Mouse (Mus musculus) hematopoietic multipotent progenitor cell, adult 10-12 weeks (in vitro differentiated cells): ENCODE measurements around the gene Cfl1. TPM values are rescaled to one million over a fixed set of nuclear protein-coding genes. Genes with fewer than 3 reads are reported as not detected.

ENCODE experiments used
- polyA plus RNA-seq: library from polyadenylated mRNA; stranded (reverse); fragments of >175 nt; gene quantifications from 2 replicates; pipeline ENCODE4 v1.2.3, GENCODE M21; 2012; ENCODE audit warnings: low replicate concordance

The Cfl1 gene
- polyA plus RNA-seq: 1,270 and 1,994 TPM in 2 replicates

GRCm38 (mm10) chr19:5490313-5490897 lies at the start of gene Cfl1:
Cfl1 (plus strand) TSS chr19:5490455.

GRCm38 (mm10) chr19:5447515-5448353 lies 42.5 kb upstream of the Cfl1 start, which contains the start of gene Fosl1:
Fosl1 (plus strand) TSS chr19:5447547.

GRCm38 (mm10) chr19:5457746-5458442 lies 32.4 kb upstream of the Cfl1 start, which contains the start of gene Ccdc85b:
Ccdc85b (minus strand) TSS chr19:5457894.

DNA sequence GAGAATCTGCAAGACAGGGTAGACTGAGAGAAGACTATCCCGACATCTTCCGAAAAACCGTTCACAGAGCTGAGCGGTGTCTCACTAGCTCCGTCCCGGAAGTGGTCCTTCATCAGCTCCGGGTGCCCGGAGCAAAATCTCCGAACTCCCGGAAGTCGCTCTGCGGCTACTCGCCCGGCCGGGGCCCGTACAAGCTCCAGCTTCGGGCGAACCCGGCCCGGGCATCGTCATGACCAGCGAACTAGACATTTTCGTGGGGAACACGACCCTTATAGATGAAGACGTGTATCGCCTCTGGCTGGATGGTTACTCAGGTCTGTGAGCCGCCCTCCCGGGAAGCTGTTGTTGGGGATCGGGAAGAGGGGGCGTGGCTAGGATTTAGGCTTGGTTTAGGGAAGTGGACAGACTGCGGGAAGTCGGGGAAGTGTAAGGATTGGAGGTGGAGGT lies 29.8 kb upstream of the Cfl1 start, which contains the start of gene Fibp:
Gene Fibp, plus strand, starts transcription at position 151 of the 447 bp plus-strand sequence.

GRCm38 (mm10) chr19:5468374-5468773 lies 21.9 kb upstream of the Cfl1 start, which contains the start of gene Ctsw:
Ctsw (minus strand) TSS chr19:5468507.

GRCm38 (mm10) chr19:5473720-5474119 lies 16.5 kb upstream of the Cfl1 start, which contains the start of gene Efemp2:
Efemp2 (plus strand) TSS chr19:5473954.

DNA sequence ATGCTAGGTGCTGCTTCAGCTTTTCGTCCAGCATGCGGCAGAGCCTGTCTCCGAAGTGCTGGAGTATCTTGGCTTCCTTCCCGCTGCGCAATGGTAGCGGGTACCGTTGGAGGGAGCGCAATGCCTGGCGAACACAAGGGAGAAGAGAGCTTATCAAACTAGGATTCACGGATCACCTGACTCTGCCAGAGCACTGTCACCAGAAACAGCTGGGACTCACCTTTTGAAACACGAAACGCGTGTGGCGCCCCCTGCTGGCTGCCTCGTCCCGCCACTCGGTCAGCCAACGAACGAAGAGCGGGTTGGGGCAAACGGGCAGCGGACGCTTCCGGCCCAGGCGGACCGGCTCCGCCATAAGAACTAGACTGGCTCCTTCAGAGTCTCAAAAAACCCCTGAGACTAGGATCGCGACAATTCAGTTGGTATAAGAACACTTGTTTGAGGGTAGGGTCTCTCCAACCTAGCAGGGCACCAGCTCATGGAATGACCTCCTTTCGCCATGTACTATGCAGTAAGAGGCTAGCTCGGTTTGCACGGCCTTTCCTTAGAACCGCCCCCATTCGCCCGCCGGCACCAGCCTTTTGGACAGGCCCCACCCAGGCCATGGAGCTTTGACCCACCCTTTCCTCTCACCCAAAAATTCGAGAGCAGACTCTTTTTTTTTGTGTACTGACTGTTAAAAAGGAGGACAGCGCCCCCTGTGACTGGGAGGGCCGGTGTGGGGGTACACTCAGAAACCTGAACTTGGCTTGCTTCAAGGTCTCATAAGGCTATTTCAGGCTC lies 2.3 kb upstream of the Cfl1 start, which contains the start of gene Mus81:
Gene Mus81, minus strand, starts transcription at position 635 of the 783 bp plus-strand sequence.

DNA sequence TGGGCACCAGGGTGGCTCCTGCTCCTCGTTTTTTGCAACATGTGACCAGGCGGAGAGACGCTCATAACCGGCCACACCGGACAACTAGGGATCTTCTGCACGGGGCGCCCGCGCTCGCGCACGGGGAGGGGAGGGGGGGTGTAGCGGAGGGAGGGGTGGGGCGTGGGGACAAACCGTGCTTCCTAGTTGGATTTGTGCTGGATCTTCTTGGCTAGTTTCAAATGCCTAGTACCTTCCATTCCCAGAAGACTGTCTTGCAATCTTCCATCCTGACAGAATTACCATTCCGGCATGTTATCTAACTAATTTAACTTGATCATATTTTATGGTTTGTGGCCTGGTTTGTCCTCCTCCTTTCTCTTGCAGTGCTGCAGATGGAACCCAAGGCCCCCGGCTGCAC lies 13.4 kb downstream of the Cfl1 start, which contains the start of gene 1700020D05Rik:
Gene 1700020D05Rik, minus strand, starts transcription at position 101 of the 400 bp plus-strand sequence.

GRCm38 (mm10) chr19:5510031-5511026 lies 20.1 kb downstream of the Cfl1 start, which contains the start of gene Snx32:
Snx32 (minus strand) TSS chr19:5510538.

Other genes starting within 250 kb of the Cfl1 start
- 58.7 and 139 TPM in 2 replicates for gene Pacs1, start 217.3 kb upstream of the Cfl1 start, polyA plus RNA-seq
- 305 and 456 TPM in 2 replicates for gene Sf3b2, start 195.0 kb upstream of the Cfl1 start, polyA plus RNA-seq
- gene Gal3st3, start 192.1 kb upstream of the Cfl1 start, polyA plus RNA-seq: not detected in 2 replicates
- not detected in 2 replicates for gene Catsper1, start 154.7 kb upstream of the Cfl1 start, polyA plus RNA-seq
- 0.84 TPM in 1 of 2 replicates, not detected in the other for gene Cst6, start 140.9 kb upstream of the Cfl1 start, polyA plus RNA-seq
- gene Eif1ad, start 123.7 kb upstream of the Cfl1 start, polyA plus RNA-seq: 22.5 and 33.0 TPM in 2 replicates
- 60.4 and 65.3 TPM in 2 replicates for gene Banf1, start 123.3 kb upstream of the Cfl1 start, polyA plus RNA-seq
- gene Sart1, start 101.8 kb upstream of the Cfl1 start, polyA plus RNA-seq: 110 and 179 TPM in 2 replicates
- 0.49 and 0.58 TPM in 2 replicates for gene Tsga10ip, start 87.9 kb upstream of the Cfl1 start, polyA plus RNA-seq
- gene Drap1, start 65.5 kb upstream of the Cfl1 start, polyA plus RNA-seq: 303 and 479 TPM in 2 replicates
- 107 and 177 TPM in 2 replicates for gene AI837181, start 65.3 kb upstream of the Cfl1 start, polyA plus RNA-seq
- 0.48 and 1.9 TPM in 2 replicates for gene Fosl1, start 42.9 kb upstream of the Cfl1 start, polyA plus RNA-seq
- 10.9 and 19.5 TPM in 2 replicates for gene Ccdc85b, start 32.6 kb upstream of the Cfl1 start, polyA plus RNA-seq
- gene Fibp, start 29.8 kb upstream of the Cfl1 start, polyA plus RNA-seq: 31.3 and 343 TPM in 2 replicates
- 5.4 and 7.6 TPM in 2 replicates for gene Ctsw, start 21.9 kb upstream of the Cfl1 start, polyA plus RNA-seq
- gene Efemp2, start 16.5 kb upstream of the Cfl1 start, polyA plus RNA-seq: 0.41 and 1.7 TPM in 2 replicates
- 61.7 and 62.0 TPM in 2 replicates for gene Mus81, start 2.1 kb upstream of the Cfl1 start, polyA plus RNA-seq
- 0.41 and 1.1 TPM in 2 replicates for gene 1700020D05Rik, start 13.3 kb downstream of the Cfl1 start, polyA plus RNA-seq
- 3.6 and 8.4 TPM in 2 replicates for gene Snx32, start 20.1 kb downstream of the Cfl1 start, polyA plus RNA-seq
- not detected in 2 replicates for gene Ovol1, start 70.2 kb downstream of the Cfl1 start, polyA plus RNA-seq
- 50.2 and 53.5 TPM in 2 replicates for gene Ap5b1, start 77.6 kb downstream of the Cfl1 start, polyA plus RNA-seq
- gene Rnaseh2c, start 111.4 kb downstream of the Cfl1 start, polyA plus RNA-seq: 126 and 206 TPM in 2 replicates
- 74.4 and 113 TPM in 2 replicates for gene Kat5, start 119.8 kb downstream of the Cfl1 start, polyA plus RNA-seq
- 119 and 167 TPM in 2 replicates for gene Rela, start 147.0 kb downstream of the Cfl1 start, polyA plus RNA-seq
- gene Sipa1, start 173.3 kb downstream of the Cfl1 start, polyA plus RNA-seq: 869 and 1,782 TPM in 2 replicates
- 160 and 317 TPM in 2 replicates for gene Map3k11, start 198.3 kb downstream of the Cfl1 start, polyA plus RNA-seq
- gene Pcnx3, start 198.5 kb downstream of the Cfl1 start, polyA plus RNA-seq: 364 and 1,099 TPM in 2 replicates
- 0.54 and 1.7 TPM in 2 replicates for gene Kcnk7, start 213.9 kb downstream of the Cfl1 start, polyA plus RNA-seq
- 110 and 206 TPM in 2 replicates for gene Ehbp1l1, start 235.9 kb downstream of the Cfl1 start, polyA plus RNA-seq
- gene Fam89b, start 239.2 kb downstream of the Cfl1 start, polyA plus RNA-seq: 70.9 and 119 TPM in 2 replicates